Mouse (Mus musculus): ENCODE data around the gene Lrrc4c. TPM values are rescaled to one million over a fixed set of nuclear protein-coding genes. Genes with fewer than 3 reads are reported as not detected.

Gene Lrrc4c
- total RNA-seq, 1 experiment, result 0.09 TPM

DNA sequence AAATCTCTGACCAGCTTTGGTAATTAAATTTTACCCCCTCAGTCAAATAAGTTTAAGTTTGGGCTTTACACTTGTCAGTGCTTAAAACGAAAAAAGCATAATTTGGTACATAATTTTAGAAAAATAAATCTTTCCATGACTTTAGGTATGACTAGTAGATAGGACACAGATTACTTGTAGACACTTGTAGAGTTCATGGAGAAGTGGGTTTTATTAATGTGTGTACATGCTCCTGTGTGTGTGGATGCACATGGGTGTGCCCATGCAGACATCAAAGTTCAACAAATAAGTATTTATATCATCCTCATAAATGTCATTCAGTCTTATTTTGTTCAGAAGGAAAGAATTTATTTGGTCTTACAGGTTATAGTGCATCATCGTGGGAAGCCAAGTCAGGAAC is 1073.9 kb downstream of the Lrrc4c start:
- no peak overlapping the region for H3K27ac ChIP-seq (ENCODE audit: insufficient read depth, low read depth, low read length, poor library complexity, severe bottlenecking)
- in situ Hi-C loops (cut with MboI; ENCODE audit: low sequenced_read_pairs in 2 of 2, unreplicated experiment in 2 of 2), result no loop called here
- no peaks in the 10 kb centered on the region for H3K9me3 ChIP-seq (ENCODE audit: control insufficient read depth, insufficient read depth, low read depth, low read length)

DNA sequence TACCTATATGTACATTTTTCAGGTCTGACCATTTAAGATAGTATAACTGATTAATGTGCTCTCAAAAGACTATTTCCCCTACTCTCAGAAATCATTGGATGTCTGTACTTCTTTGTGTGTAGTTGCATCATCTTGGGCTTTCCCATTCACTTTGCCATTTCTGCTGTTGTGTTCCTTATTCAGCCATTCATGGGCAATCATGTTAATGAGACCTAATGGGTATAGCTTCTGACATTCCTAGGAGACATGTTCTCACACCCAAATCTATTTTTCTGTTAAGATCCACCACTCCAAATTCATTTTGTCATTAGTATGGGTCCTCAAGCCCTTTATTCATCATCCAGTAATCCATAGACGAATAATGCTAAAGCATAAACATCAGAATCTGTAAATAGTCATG is 1095.1 kb downstream of the Lrrc4c start:
- H3K4me1 ChIP-seq (ENCODE audit: control insufficient read depth in 2 of 2, insufficient read depth in 2 of 2, low read length in 2 of 2, poor library complexity in 1 of 2), result no peaks in the 10 kb centered on the region
- H3K4me3 ChIP-seq (ENCODE audit: insufficient read depth in 1 of 2, low read depth in 1 of 2, low read length in 2 of 2, poor library complexity in 1 of 2, severe bottlenecking in 1 of 2), result no peak overlapping the region
- TF ChIP-seq CHD2 (IDR thresholded peaks at IDR 0.05; ENCODE audit: low read depth, low read length) (no peak), HCFC1 (IDR thresholded peaks at IDR 0.05; ENCODE audit: borderline replicate concordance, insufficient read depth, low read length) (no peak), ZC3H11A (IDR thresholded peaks at IDR 0.05; ENCODE audit: borderline replicate concordance, low read depth, low read length) (no peak), ZNF384 (IDR thresholded peaks at IDR 0.05; ENCODE audit: low read depth, low read length) (no peak), MAFK (IDR thresholded peaks at IDR 0.05; ENCODE audit: insufficient read depth, low read depth, low read length) (no peak)
- no peaks in the 10 kb centered on the region for H3K36me3 ChIP-seq (ENCODE audit: control insufficient read depth, insufficient read depth, low read length, poor library complexity, severe bottlenecking)
- H3K27ac ChIP-seq (ENCODE audit: insufficient read depth, low read depth, low read length, poor library complexity, severe bottlenecking), result no peak overlapping the region
- DNase-seq (ENCODE audit: low read depth, low spot score), result no peak
- no peak overlapping the region for H3K9ac ChIP-seq (ENCODE audit: insufficient read depth, low read depth, low read length, poor library complexity, severe bottlenecking)
- no peaks in the 10 kb centered on the region for H3K9me3 ChIP-seq (ENCODE audit: control insufficient read depth, insufficient read depth, low read depth, low read length)
- in situ Hi-C loops (cut with MboI; ENCODE audit: low sequenced_read_pairs in 2 of 2, unreplicated experiment in 2 of 2), result no loop called here

More for the DNA sequence above, 1073.9 kb downstream of the Lrrc4c start:
- TF ChIP-seq ZNF384 (IDR thresholded peaks at IDR 0.05; ENCODE audit: low read depth, low read length) (no peak), CHD2 (IDR thresholded peaks at IDR 0.05; ENCODE audit: low read depth, low read length) (no peak), MAFK (IDR thresholded peaks at IDR 0.05; ENCODE audit: insufficient read depth, low read depth, low read length) (no peak), ZC3H11A (IDR thresholded peaks at IDR 0.05; ENCODE audit: borderline replicate concordance, low read depth, low read length) (no peak), HCFC1 (IDR thresholded peaks at IDR 0.05; ENCODE audit: borderline replicate concordance, insufficient read depth, low read length) (no peak)
- no peak for DNase-seq (ENCODE audit: low read depth, low spot score)
- no peaks in the 10 kb centered on the region for H3K36me3 ChIP-seq (ENCODE audit: control insufficient read depth, insufficient read depth, low read length, poor library complexity, severe bottlenecking)
- no peak overlapping the region for H3K4me3 ChIP-seq (ENCODE audit: insufficient read depth in 1 of 2, low read depth in 1 of 2, low read length in 2 of 2, poor library complexity in 1 of 2, severe bottlenecking in 1 of 2)
- no peaks in the 10 kb centered on the region for H3K4me1 ChIP-seq (ENCODE audit: control insufficient read depth in 2 of 2, insufficient read depth in 2 of 2, low read length in 2 of 2, poor library complexity in 1 of 2)
- no peak overlapping the region for H3K9ac ChIP-seq (ENCODE audit: insufficient read depth, low read depth, low read length, poor library complexity, severe bottlenecking)

DNA sequence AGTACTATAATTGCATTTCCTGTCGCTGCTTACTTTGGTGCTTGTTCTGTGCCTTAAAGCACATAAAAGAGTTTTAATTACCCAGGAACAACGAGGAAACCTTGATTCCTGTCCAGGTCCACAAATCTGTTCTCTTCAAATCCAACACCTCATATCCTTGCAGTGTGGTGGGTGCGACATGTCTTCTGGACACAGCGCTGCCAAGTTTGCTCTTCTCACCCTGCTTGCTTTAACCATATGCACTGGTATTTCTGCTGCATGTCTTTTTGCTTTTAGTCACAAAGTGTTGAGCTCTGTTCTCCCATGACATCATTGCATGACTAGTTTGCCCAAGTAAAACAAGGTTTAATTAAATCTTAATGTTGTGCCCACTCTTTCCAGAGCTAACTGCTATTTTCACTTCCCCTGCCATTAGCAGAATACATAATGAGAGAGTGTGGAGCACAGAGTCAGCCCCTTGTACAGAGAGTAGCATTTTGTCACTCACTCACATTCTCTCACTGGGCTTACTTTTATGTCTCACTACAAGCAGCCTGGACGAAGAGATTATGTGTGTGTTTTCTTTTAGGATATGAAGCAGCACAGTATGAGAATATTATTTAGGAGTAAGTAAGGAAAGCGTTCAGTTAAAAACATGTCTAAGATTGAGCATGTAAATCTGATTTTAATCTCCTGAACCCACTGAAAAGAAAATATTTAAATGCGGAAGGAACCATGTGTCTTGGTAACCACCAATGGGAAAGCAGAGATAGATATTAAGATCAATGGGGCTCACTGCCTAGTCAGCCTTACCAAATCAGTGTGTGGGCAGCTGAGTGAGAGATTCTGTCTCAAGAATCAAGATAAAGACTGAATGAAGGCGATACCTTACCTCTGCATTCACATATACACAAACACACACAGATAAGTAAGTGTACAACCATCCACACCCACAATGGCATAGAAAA is 1096.7 kb downstream of the Lrrc4c start:
- no peak overlapping the region for H3K4me3 ChIP-seq (ENCODE audit: insufficient read depth in 1 of 2, low read depth in 1 of 2, low read length in 2 of 2, poor library complexity in 1 of 2, severe bottlenecking in 1 of 2)
- no peak for DNase-seq (ENCODE audit: low read depth, low spot score)
- TF ChIP-seq HCFC1 (IDR thresholded peaks at IDR 0.05; ENCODE audit: borderline replicate concordance, insufficient read depth, low read length), result no peak
- no peak for TF ChIP-seq ZC3H11A (IDR thresholded peaks at IDR 0.05; ENCODE audit: borderline replicate concordance, low read depth, low read length)
- no peak for TF ChIP-seq ZNF384 (IDR thresholded peaks at IDR 0.05; ENCODE audit: low read depth, low read length)
- TF ChIP-seq CHD2 (IDR thresholded peaks at IDR 0.05; ENCODE audit: low read depth, low read length), result no peak
- no peak for TF ChIP-seq MAFK (IDR thresholded peaks at IDR 0.05; ENCODE audit: insufficient read depth, low read depth, low read length)
- no peaks in the 10 kb centered on the region for H3K4me1 ChIP-seq (ENCODE audit: control insufficient read depth in 2 of 2, insufficient read depth in 2 of 2, low read length in 2 of 2, poor library complexity in 1 of 2)
- no peaks in the 10 kb centered on the region for H3K36me3 ChIP-seq (ENCODE audit: control insufficient read depth, insufficient read depth, low read length, poor library complexity, severe bottlenecking)
- no peaks in the 10 kb centered on the region for H3K9me3 ChIP-seq (ENCODE audit: control insufficient read depth, insufficient read depth, low read depth, low read length)
- in situ Hi-C loops (cut with MboI; ENCODE audit: low sequenced_read_pairs in 2 of 2, unreplicated experiment in 2 of 2), result no loop called here
- no peak overlapping the region for H3K27ac ChIP-seq (ENCODE audit: insufficient read depth, low read depth, low read length, poor library complexity, severe bottlenecking)
- no peak overlapping the region for H3K9ac ChIP-seq (ENCODE audit: insufficient read depth, low read depth, low read length, poor library complexity, severe bottlenecking)

- in situ Hi-C loops (cut with MboI; ENCODE audit: low sequenced_read_pairs in 2 of 2, unreplicated experiment in 2 of 2), result no loop called here
- Histone ChIP-seq H3K36me3 (ENCODE audit: control insufficient read depth, insufficient read depth, low read length, poor library complexity, severe bottlenecking) (no peaks in the 10 kb centered on the region), H3K9ac (ENCODE audit: insufficient read depth, low read depth, low read length, poor library complexity, severe bottlenecking) (no peak overlapping the region), H3K9me3 (ENCODE audit: control insufficient read depth, insufficient read depth, low read depth, low read length) (no peaks in the 10 kb centered on the region), H3K4me3 (ENCODE audit: insufficient read depth in 1 of 2, low read depth in 1 of 2, low read length in 2 of 2, poor library complexity in 1 of 2, severe bottlenecking in 1 of 2) (no peak overlapping the region), H3K4me1 (ENCODE audit: control insufficient read depth in 2 of 2, insufficient read depth in 2 of 2, low read length in 2 of 2, poor library complexity in 1 of 2) (no peaks in the 10 kb centered on the region), H3K27ac (ENCODE audit: insufficient read depth, low read depth, low read length, poor library complexity, severe bottlenecking) (no peak overlapping the region)
- no peak for TF ChIP-seq HCFC1 (IDR thresholded peaks at IDR 0.05; ENCODE audit: borderline replicate concordance, insufficient read depth, low read length)
- no peak for DNase-seq (ENCODE audit: low read depth, low spot score)
Measured at GRCm38 (mm10) chr2:97434140-97434539, 1116.2 kb downstream of the Lrrc4c start.

Measured in ES-E14 (cell line).